Mouse (Mus musculus): ENCODE data around the gene Spata2. TPM values are rescaled to one million over a fixed set of nuclear protein-coding genes. Genes with fewer than 3 reads are reported as not detected.

Spata2 gene
- polyA plus RNA-seq, 1 experiment from 2014 or later, result 4.9 TPM

- H3K9me3 ChIP-seq (ENCODE audit: low read length), result no peaks in the 10 kb centered on the region
- H3K36me3 ChIP-seq (replicated peaks; ENCODE audit: insufficient read depth, low read length), result peaks cover 46% of the 10 kb centered on the region
- 90% methylated on average over 6 of the region's 6 CpGs for WGBS (ENCODE audit: insufficient replicate concordance)
- no peak overlapping the region for H3K4me3 ChIP-seq (ENCODE audit: low read depth, low read length)
- no peak for TF ChIP-seq CTCF (IDR thresholded peaks at IDR 0.05; ENCODE audit: low read depth)
- TF ChIP-seq EP300 (IDR thresholded peaks at IDR 0.05; ENCODE audit: low read depth), result no peak
- ATAC-seq (no peak), DNase-seq (no peak)
- no peak overlapping the region for H3K9ac ChIP-seq (replicated peaks)
- H3K27me3 ChIP-seq (ENCODE audit: insufficient read depth, low read length), result no peaks in the 10 kb centered on the region
- no peaks in the 10 kb centered on the region for H3K4me1 ChIP-seq (ENCODE audit: insufficient read depth)
- no peak overlapping the region for H3K4me2 ChIP-seq (ENCODE audit: low read depth, low read length)
- no peak overlapping the region for H3K27ac ChIP-seq (ENCODE audit: low read depth)
Measured at GRCm38 (mm10) chr2:167459071-167459865, 33.4 kb downstream of the Spata2 start.

- peaks cover 53% of the 10 kb centered on the region for H3K36me3 ChIP-seq (replicated peaks; ENCODE audit: insufficient read depth, low read length)
- TF ChIP-seq EP300 (IDR thresholded peaks at IDR 0.05; ENCODE audit: low read depth) (no peak), CTCF (IDR thresholded peaks at IDR 0.05; ENCODE audit: low read depth) (no peak)
- ATAC-seq, result no peak
Measured at GRCm38 (mm10) chr2:167458548-167458947, 34.1 kb downstream of the Spata2 start.

GRCm38 (mm10) chr2:167457213-167457612, 35.5 kb downstream of the Spata2 start:
- 81% methylated on average over 9 of the region's 9 CpGs for WGBS (ENCODE audit: insufficient replicate concordance)
- Histone ChIP-seq H3K4me1 (ENCODE audit: insufficient read depth) (no peaks in the 10 kb centered on the region), H3K9ac (replicated peaks) (no peak overlapping the region), H3K27ac (ENCODE audit: low read depth) (no peak overlapping the region), H3K9me3 (ENCODE audit: low read length) (no peaks in the 10 kb centered on the region), H3K4me2 (ENCODE audit: low read depth, low read length) (no peak overlapping the region), H3K36me3 (replicated peaks; ENCODE audit: insufficient read depth, low read length) (peaks cover 61% of the 10 kb centered on the region), H3K27me3 (ENCODE audit: insufficient read depth, low read length) (no peaks in the 10 kb centered on the region), H3K4me3 (ENCODE audit: low read depth, low read length) (no peak overlapping the region)
- TF ChIP-seq CTCF (IDR thresholded peaks at IDR 0.05; ENCODE audit: low read depth), result no peak
- no peak for TF ChIP-seq EP300 (IDR thresholded peaks at IDR 0.05; ENCODE audit: low read depth)
- ATAC-seq, result no peak
- DNase-seq, result no peak

More at GRCm38 (mm10) chr2:167458548-167458947, 34.1 kb downstream of the Spata2 start:
- H3K4me2 ChIP-seq (ENCODE audit: low read depth, low read length), result no peak overlapping the region
- 84% methylated on average over 3 of the region's 3 CpGs for WGBS (ENCODE audit: insufficient replicate concordance)
- H3K9ac ChIP-seq (replicated peaks), result no peak overlapping the region
- no peaks in the 10 kb centered on the region for H3K9me3 ChIP-seq (ENCODE audit: low read length)
- H3K27ac ChIP-seq (ENCODE audit: low read depth), result no peak overlapping the region
- no peaks in the 10 kb centered on the region for H3K4me1 ChIP-seq (ENCODE audit: insufficient read depth)
- H3K27me3 ChIP-seq (ENCODE audit: insufficient read depth, low read length), result no peaks in the 10 kb centered on the region
- no peak for DNase-seq
- no peak overlapping the region for H3K4me3 ChIP-seq (ENCODE audit: low read depth, low read length)

GRCm38 (mm10) chr2:167456361-167457020, 36.2 kb downstream of the Spata2 start:
- peaks cover 64% of the 10 kb centered on the region for H3K36me3 ChIP-seq (replicated peaks; ENCODE audit: insufficient read depth, low read length)
- H3K27ac ChIP-seq (ENCODE audit: low read depth), result no peak overlapping the region

GRCm38 (mm10) chr2:167453814-167454213, 38.9 kb downstream of the Spata2 start:
- H3K9ac ChIP-seq (replicated peaks), result no peak overlapping the region
- DNase-seq (no peak), ATAC-seq (no peak)
- no peak overlapping the region for H3K27ac ChIP-seq (ENCODE audit: low read depth)
- no peaks in the 10 kb centered on the region for H3K4me1 ChIP-seq (ENCODE audit: insufficient read depth)
- 69% methylated on average over 3 of the region's 3 CpGs for WGBS (ENCODE audit: insufficient replicate concordance)
- no peak overlapping the region for H3K4me3 ChIP-seq (ENCODE audit: low read depth, low read length)
- H3K9me3 ChIP-seq (ENCODE audit: low read length), result no peaks in the 10 kb centered on the region
- H3K27me3 ChIP-seq (ENCODE audit: insufficient read depth, low read length), result no peaks in the 10 kb centered on the region
- peaks cover 67% of the 10 kb centered on the region for H3K36me3 ChIP-seq (replicated peaks; ENCODE audit: insufficient read depth, low read length)
- no peak for TF ChIP-seq CTCF (IDR thresholded peaks at IDR 0.05; ENCODE audit: low read depth)
- TF ChIP-seq EP300 (IDR thresholded peaks at IDR 0.05; ENCODE audit: low read depth), result no peak
- no peak overlapping the region for H3K4me2 ChIP-seq (ENCODE audit: low read depth, low read length)

More at GRCm38 (mm10) chr2:167456361-167457020, 36.2 kb downstream of the Spata2 start:
- H3K4me2 ChIP-seq (ENCODE audit: low read depth, low read length), result no peak overlapping the region
- no peaks in the 10 kb centered on the region for H3K4me1 ChIP-seq (ENCODE audit: insufficient read depth)
- TF ChIP-seq CTCF (IDR thresholded peaks at IDR 0.05; ENCODE audit: low read depth) (no peak), EP300 (IDR thresholded peaks at IDR 0.05; ENCODE audit: low read depth) (no peak)
- no peak overlapping the region for H3K9ac ChIP-seq (replicated peaks)
- DNase-seq (no peak), ATAC-seq (no peak)
- H3K9me3 ChIP-seq (ENCODE audit: low read length), result no peaks in the 10 kb centered on the region
- 92% methylated on average over 5 of the region's 5 CpGs for WGBS (ENCODE audit: insufficient replicate concordance)
- H3K27me3 ChIP-seq (ENCODE audit: insufficient read depth, low read length), result no peaks in the 10 kb centered on the region
- H3K4me3 ChIP-seq (ENCODE audit: low read depth, low read length), result no peak overlapping the region

- Histone ChIP-seq H3K27ac (ENCODE audit: low read depth) (no peak overlapping the region), H3K4me1 (ENCODE audit: insufficient read depth) (peaks cover 19% of the 10 kb centered on the region), H3K4me3 (ENCODE audit: low read depth, low read length) (no peak overlapping the region), H3K4me2 (ENCODE audit: low read depth, low read length) (no peak overlapping the region), H3K9me3 (ENCODE audit: low read length) (no peaks in the 10 kb centered on the region), H3K36me3 (replicated peaks; ENCODE audit: insufficient read depth, low read length) (peaks cover 76% of the 10 kb centered on the region), H3K27me3 (ENCODE audit: insufficient read depth, low read length) (no peaks in the 10 kb centered on the region), H3K9ac (replicated peaks) (no peak overlapping the region)
- ATAC-seq, result no peak
- TF ChIP-seq CTCF (IDR thresholded peaks at IDR 0.05; ENCODE audit: low read depth) (peak; percentile 44), EP300 (IDR thresholded peaks at IDR 0.05; ENCODE audit: low read depth) (no peak)
- 90% methylated on average over 8 of the region's 8 CpGs for WGBS (ENCODE audit: insufficient replicate concordance)
- DNase-seq, result no peak
Measured at GRCm38 (mm10) chr2:167450647-167451046, 42.0 kb downstream of the Spata2 start.
